Mouse (Mus musculus) kidney, adult 2 months (tissue): ENCODE data around the gene Knstrn. TPM values are rescaled to one million over a fixed set of nuclear protein-coding genes. Genes with fewer than 3 reads are reported as not detected.

ENCODE experiments used
- DNase-seq: peaks from one replicate; pipeline ENCODE4 v3.0.0; 2021
- H3K27ac ChIP-seq: fragments of 200-500 bp; 2 replicates; pipeline ENCODE4 v1.5.1; 2012; ENCODE audit warnings: low read depth, low read length, control low read depth, inconsistent platforms; ENCODE audit not compliant: insufficient read depth
- H3K27me3 ChIP-seq: fragments of 200-500 bp; replicated peaks from 2 replicates; pipeline ENCODE4 v1.6.1; 2012; ENCODE audit warnings: mild to moderate bottlenecking, moderate library complexity, low read length, inconsistent platforms; ENCODE audit not compliant: control insufficient read depth, insufficient read depth
- H3K36me3 ChIP-seq: fragments of 200-500 bp; 2 replicates; pipeline ENCODE4 v1.6.1; 2012; ENCODE audit warnings: mild to moderate bottlenecking, moderate library complexity, low read length, inconsistent platforms; ENCODE audit not compliant: control insufficient read depth, insufficient read depth
- H3K4me1 ChIP-seq: fragments of 200-500 bp; 2 replicates; pipeline ENCODE4 v1.6.1; 2011; ENCODE audit warnings: low read length; ENCODE audit not compliant: control insufficient read depth, insufficient read depth
- H3K4me3 ChIP-seq: fragments of 200-500 bp; 2 replicates; pipeline ENCODE4 v1.5.1; 2011; ENCODE audit warnings: mild to moderate bottlenecking, low read depth, low read length, control low read depth; ENCODE audit not compliant: insufficient read depth
- CTCF ChIP-seq: fragments of 200-500 bp; conservative IDR thresholded peaks from 2 replicates; pipeline ENCODE4 v1.5.1; 2011; ENCODE audit warnings: low read depth, mild to moderate bottlenecking, control low read depth, low read length, moderate library complexity, mixed read lengths; ENCODE audit not compliant: insufficient read depth, insufficient read length
- POLR2A ChIP-seq: fragments of 200-500 bp; IDR thresholded peaks from one replicate; pipeline ENCODE4 v1.6.1; 2011; ENCODE audit warnings: low read depth, low read length, control low read depth
- WGBS: fragments of 180-500 bp; shearing (Covaris S2); methylation state at CpG from one replicate; pipeline ENCODE4 v1.1.7; 2018; 5-methylcytosine and 5-hydroxymethylcytosine counted together
- polyA plus RNA-seq: library from polyadenylated mRNA; depleted of rRNA; stranded (reverse); fragments of >200 nt; gene quantifications from 2 replicates; pipeline ENCODE4 v1.2.3, GENCODE M21; 2012; rRNA removed

The Knstrn gene
- polyA plus RNA-seq, 1 experiment = 0.61 TPM

DNA sequence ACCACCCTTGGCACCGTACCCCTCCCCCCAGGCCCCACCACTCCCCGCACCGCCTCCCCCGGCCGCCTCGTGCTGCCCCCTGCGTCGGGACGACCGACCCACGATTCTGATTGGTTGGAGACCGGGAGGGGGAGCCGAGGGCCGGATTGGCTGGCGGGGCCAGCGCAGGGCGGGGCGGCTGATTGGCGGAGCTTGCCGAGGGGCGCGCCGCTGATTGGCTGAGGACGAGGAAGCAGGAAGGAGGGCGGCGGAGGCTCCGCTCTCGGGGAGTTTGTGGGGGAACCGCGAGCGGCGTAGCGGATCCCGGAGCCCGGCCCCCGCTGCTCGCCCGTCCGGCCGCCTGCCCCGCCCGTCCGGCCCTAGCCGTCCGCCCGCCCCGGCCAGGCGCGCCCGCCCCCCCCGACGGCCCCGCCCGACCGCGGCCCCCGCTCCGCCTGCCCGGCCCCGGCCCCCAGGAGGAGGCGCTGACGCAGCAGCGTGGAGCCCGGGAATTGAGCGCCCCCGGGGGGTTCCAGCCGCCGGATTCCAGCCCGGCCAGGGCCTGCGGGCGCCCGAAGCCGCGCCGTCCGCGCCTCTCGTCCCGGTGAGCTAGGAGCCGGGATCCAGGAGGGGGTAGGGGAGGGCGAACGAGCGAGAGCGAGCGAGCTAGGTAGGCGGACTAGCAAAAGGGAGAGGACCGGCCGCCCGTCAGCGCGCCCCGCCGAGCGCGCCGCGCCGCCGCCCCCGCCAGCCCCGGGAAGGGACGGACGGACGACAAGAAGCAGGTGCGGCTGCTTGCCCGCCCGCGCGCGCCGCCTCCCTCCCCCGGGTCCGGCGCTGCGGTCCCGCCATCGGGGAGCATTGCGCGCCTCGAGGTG lies 87.6 kb downstream of the Knstrn start:
- WGBS = 1% methylated on average over 90 of the region's 120 CpGs
- Histone ChIP-seq H3K4me1 (peaks cover 13% of the 10 kb centered on the region; the same call in 1 of the 2 replicates), H3K4me3 (peak overlapping the region; percentile 87), H3K27ac (peak overlapping the region; percentile 84), H3K36me3 (no peaks in the 10 kb centered on the region), H3K27me3 (no peaks in the 10 kb centered on the region)
- DNase-seq = peak; percentile 99
- TF ChIP-seq POLR2A (no peak), CTCF (no peak)

GRCm38 (mm10) chr2:118902051-118903025 lies 88.5 kb downstream of the Knstrn start:
- DNase-seq = peak; percentile 84
- no peaks in the 10 kb centered on the region for H3K36me3 ChIP-seq
- WGBS = under 1% methylated on average over 106 of the region's 106 CpGs
- H3K27ac ChIP-seq = peak overlapping the region; percentile 17
- H3K4me1 ChIP-seq = peaks cover 17% of the 10 kb centered on the region
- TF ChIP-seq CTCF (peak; percentile 28), POLR2A (no peak)
- peak overlapping the region; percentile 87 for H3K4me3 ChIP-seq
- H3K27me3 ChIP-seq = no peaks in the 10 kb centered on the region

DNA sequence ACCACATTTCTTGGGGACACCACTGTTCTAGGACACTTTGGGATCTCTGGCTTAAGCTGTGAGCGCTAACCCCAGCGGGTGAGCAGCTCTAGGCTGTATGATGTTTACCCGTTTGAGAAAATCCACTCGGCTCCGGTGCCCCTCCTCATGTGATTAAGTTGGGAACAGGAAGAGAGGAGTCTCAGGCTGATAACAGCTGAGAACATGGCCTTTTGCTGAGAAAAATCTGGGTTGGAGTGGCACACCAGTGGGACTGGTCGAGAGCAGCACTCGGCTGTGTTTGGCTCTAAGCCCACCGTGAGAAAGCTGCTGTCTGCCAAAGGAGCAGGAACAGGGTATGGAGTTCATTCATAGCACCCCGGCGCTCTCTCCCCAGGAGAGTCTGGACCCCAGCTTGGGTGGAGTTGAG lies 89.5 kb downstream of the Knstrn start:
- Histone ChIP-seq H3K4me1 (peaks cover 17% of the 10 kb centered on the region), H3K27me3 (no peaks in the 10 kb centered on the region), H3K36me3 (no peaks in the 10 kb centered on the region), H3K4me3 (no peak overlapping the region), H3K27ac (no peak overlapping the region)
- DNase-seq = peak; percentile 37
- no peak for TF ChIP-seq POLR2A
- no peak for TF ChIP-seq CTCF
- WGBS = 22% methylated on average over 10 of the region's 10 CpGs

Other genes with a start within 250 kb of the Knstrn start
- gene Bub1b, start 215.8 kb upstream of the Knstrn start, polyA plus RNA-seq = 0.68 and 0.72 TPM in 2 replicates
- 10.9 and 13.7 TPM in 2 replicates for gene Pak6, start 150.7 kb upstream of the Knstrn start, polyA plus RNA-seq
- 0.03 and 0.05 TPM in 2 replicates for gene Ankrd63, start 110.0 kb upstream of the Knstrn start, polyA plus RNA-seq
- gene Plcb2, start 85.6 kb upstream of the Knstrn start, polyA plus RNA-seq = 1.9 and 3.7 TPM in 2 replicates
- gene Inafm2, start 68.2 kb upstream of the Knstrn start, polyA plus RNA-seq = 8.1 and 8.7 TPM in 2 replicates
- 3.4 and 3.6 TPM in 2 replicates for gene Ccdc9b, start 51.3 kb upstream of the Knstrn start, polyA plus RNA-seq
- gene Phgr1, start 41.2 kb upstream of the Knstrn start, polyA plus RNA-seq = not detected in 2 replicates
- gene Disp2, start 34.3 kb upstream of the Knstrn start, polyA plus RNA-seq = 0.35 and 0.67 TPM in 2 replicates
- 215 and 219 TPM in 2 replicates for gene Ivd, start 48.0 kb downstream of the Knstrn start, polyA plus RNA-seq
- gene Bahd1, start 86.4 kb downstream of the Knstrn start, polyA plus RNA-seq = 17.5 and 19.9 TPM in 2 replicates
- 7.4 and 8.0 TPM in 2 replicates for gene Chst14, start 112.5 kb downstream of the Knstrn start, polyA plus RNA-seq
- gene Ccdc32, start 215.4 kb downstream of the Knstrn start, polyA plus RNA-seq = 9.5 and 11.9 TPM in 2 replicates
- gene Rpusd2, start 220.8 kb downstream of the Knstrn start, polyA plus RNA-seq = 3.6 and 4.0 TPM in 2 replicates
- gene Knl1, start 233.1 kb downstream of the Knstrn start, polyA plus RNA-seq = 0.03 and 0.05 TPM in 2 replicates